Mouse (Mus musculus) heart, adult 11 months (tissue): ENCODE measurements around the gene Pdia5.

Experiments
- DNase-seq: peaks from one replicate; pipeline ENCODE4 v3.0.0; 2022

The Pdia5 gene

DNA sequence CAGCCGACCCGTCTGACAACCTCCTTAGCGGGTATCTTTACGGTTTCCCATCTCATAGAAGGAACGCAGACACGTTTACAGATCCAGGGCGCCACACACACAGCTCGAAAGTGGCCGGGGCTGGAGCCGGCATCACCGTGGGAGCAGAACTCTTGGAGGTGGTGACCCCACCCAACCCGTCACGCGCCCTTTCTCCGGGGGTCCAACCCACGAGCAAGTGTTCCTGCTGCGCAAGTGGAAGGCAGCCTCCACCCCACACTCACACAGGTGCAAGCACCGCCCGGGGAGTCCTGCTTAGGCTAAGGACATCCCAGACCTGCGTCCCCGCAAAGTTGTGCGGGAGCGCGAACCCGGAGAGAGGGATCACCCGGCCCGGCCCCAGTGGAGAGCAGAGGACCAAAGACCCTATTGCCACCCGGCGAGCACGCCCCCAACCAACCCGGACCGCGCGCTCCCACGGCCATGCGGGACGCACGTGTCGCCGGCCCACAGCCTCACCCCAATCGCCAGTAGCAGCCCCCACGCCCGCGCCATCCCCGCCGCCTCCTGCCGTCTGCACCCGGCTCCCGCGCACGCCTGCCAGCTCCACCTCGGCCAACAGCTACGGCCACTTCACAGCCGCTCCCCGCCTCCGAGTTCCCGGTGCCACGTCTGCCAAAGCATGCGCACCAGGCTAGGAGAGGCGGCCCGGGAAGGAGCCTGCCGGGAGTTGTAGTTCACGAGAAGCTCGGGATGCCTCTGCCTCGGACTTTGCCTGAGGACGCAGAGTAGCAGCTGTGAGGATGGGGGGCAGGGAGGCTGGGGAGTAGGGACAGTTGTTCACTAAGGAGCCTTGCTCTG, at the start of gene Pdia5:
Gene Pdia5 (minus strand): TSS at position 643 of the 840 bp plus-strand sequence.
- peak; percentile 99 for DNase-seq

DNA sequence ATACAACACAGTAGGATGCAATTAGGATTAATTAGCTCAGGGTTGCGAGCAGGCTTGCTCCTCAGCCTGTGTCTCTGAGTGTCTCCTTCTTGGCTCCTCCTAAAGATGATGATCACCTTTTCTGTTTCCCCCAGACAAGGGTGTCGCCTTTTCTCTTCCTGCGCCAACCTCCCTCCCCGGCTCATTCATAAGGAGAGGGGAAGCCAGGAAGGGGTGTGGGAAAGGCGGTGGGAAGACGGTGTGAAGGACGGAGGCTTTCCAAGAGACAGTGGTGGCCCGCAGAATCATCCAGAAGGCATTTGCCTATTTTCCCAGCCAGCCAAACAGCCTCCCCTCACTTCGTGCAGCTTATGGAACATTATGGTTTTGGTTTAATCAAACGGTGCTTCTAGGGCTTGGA, 48.4 kb upstream of the Pdia5 start:
- peak; percentile 85 for DNase-seq

GRCm38 (mm10) chr16:35537651-35538050, 47.0 kb upstream of the Pdia5 start:
- no peak for DNase-seq

DNA sequence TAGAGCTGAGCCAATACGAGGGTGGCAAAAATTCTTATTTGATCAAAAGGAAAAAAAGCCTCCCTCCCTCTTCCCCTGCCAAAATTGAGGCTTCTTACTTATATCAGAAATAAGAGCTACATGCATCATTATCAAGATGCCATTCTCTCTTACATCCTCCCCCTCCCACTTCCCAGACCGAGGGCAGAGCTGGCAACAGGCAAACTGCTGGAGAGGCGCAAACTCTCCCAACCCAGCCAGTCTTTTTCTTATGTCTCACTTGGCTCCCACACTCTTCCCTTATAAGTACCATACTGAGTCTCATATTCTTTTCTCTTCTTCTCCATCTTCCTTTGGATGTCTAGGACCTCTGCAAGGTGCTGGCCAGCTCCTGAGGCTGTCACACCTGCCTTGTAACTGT, 44.0 kb upstream of the Pdia5 start:
- no peak for DNase-seq

DNA sequence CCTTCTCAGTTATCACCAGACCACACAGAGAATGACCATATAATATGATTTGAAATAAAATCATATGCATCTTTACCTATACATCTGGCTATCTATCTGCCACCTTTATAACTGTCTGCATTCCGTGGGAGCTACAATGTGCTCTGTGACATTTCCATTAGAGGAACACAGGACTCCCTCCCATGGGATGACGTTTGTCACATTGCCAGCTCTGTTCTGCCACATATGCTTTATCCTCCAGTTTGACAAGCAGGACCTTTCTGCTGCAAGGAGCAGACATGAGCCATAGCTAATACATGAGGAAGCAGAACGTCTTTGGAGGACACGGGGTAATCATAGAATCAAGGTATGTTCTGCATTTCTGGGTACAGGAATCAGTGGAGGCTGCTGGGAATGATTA, 33.5 kb upstream of the Pdia5 start:
- DNase-seq: no peak

GRCm38 (mm10) chr16:35519245-35519644, 28.6 kb upstream of the Pdia5 start:
- no peak for DNase-seq

- DNase-seq: no peak
Measured at GRCm38 (mm10) chr16:35517976-35518951, 27.6 kb upstream of the Pdia5 start.

DNA sequence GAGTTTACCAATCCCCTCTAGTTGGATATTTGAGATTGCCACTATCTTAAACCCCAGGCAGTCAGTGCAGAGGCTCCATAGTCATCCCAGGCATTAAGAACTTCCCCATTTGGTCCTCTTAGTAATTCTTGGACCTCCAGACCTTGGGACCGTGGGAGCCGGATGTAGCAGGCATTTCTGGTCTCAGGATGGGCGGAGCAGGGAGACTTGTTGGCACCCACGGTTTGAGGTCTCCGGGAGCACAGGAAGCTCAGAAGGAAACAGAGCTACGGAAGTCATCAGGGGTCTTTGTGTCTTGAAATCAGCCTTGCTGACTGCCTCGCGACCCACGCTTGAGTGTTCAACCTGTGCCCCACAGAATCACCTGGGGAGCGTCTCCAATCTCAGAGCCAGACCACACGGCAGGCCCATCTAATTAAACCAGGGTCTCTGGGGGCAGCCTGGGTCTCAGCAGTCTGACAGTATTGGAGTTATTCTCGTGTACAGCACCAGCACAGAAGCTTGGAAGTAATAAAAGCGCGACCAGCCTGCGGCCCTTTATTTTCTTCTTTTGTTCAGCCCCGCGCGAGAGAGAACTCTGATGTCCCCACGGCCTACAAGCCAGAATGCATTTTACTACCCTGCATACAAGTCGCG, 25.4 kb upstream of the Pdia5 start:
- DNase-seq: no peak

DNA sequence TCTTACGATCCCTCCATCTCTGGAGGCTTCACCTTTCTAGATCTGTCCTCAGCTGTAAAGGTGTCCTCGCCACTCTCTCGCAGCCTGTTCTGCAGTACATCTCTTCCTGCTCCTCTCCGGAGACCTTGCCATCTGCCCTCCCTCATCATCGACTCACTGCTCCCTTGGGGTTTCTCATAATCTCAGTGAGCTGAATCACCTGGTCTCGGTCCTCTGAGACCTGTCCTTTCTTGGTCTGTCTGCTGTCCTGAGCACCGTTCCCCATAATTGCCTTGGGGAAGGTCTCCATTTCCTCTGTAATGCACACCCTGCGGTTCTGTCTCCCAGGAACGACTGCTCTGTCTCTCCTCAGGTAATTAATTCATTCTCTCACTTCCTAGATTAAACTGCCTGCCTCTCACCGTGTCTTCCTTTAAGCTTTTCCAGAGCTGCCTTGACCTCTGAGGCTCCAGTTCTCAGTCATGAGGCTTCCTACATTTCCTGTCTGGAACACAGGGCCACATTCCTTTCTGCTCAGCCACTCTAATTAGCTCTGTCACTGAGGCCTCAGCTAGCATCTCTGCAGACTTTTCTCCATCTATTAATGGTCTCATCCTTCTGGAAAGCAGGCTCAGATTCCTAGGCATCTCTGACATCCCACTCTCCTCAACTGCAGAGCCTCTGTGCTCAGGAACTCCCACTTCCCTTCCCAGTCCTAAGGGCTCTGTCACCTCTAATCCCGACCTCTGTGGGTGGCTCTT, 18.8 kb upstream of the Pdia5 start:
- peak; percentile 59 for DNase-seq

DNA sequence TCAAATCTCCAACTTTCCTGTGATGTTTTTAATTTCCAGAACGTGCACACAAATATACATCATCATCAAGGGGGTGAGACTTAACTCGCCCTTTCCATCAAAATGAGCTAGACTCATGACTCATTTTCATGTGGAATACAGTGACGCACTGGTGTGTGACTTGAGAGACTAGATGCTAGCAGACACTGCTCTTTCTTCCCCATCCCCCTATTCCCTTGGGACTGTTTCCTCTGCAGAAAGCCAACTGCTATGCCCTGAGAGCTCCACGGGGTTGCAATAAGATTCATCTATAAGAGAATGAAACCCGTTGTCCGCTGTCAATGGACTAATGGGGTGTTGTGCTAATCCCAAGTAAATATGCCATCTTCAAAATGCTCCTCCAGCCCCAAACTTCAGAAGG, 17.9 kb upstream of the Pdia5 start:
- peak; percentile 34 for DNase-seq

DNA sequence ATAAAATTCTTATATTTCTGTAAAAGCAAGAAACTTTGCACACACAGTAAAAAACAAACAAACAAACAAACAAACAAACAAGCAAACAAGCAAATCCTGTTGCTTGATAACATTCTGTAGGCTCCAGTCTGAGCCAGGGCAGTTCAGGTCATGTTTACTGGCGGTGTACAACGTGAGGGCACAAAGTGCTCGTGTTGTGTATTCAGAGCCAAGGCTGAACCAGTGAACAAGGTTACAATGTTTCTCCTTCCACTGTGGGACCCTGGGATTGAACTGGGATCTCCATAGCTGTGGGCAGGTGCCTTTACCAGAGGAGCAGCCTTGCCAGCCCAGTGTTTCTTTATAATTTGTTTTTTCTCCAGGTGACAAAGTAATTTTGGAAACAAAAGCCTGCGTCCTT, 15.1 kb upstream of the Pdia5 start:
- peak; percentile 76 for DNase-seq

GRCm38 (mm10) chr16:35504266-35504665, 13.6 kb upstream of the Pdia5 start:
- DNase-seq: no peak

DNA sequence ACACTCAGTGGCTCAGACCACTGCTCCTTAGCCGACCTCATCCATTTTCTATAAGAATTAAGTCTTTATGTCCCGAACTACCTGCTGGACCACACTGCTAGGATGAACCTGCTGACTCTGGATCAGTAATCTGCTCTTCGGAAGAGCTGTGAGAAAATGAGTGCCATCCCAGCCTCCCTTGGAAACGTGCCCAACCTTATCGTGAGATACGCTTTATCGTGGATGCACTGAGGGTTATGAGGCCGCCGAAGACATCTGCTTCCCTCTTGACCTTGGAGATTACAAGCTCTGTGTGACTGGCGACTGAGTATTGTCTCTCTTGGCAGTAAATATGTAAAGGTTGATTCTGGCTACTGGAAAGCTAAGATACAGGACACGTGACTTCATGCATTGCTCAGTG, 11.8 kb upstream of the Pdia5 start:
- DNase-seq: no peak

DNA sequence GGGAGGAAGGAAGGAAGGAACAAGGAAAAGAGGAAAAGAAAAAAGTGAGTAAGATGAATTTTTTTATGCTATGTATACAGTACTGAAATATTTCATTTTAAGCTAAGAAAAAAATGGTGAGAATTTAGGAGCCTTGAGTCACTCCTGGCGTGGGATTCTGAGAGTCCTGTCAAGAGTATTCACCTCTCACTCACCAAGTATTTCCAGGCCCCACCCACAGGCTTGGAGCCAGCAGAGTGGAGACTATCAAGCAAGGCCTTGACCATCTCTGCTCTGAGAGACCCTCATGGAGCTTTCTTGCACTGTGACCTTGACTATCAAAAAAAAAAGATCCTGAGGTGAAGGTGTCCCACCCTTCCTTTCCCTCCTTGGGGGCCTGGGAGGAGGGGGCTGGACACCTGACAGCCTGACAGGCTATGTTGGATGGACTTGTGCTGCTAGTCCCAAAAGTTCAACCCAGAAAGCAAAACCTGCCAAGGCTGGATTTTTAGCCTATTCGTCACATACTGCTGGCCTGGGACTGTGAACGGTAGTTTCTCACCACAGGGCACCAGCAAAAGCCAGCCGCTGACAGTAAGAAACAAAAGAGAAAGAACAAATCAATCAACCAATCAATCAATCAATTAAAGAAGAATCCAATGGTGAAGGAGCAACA, 10.6 kb upstream of the Pdia5 start:
- no peak for DNase-seq

DNA sequence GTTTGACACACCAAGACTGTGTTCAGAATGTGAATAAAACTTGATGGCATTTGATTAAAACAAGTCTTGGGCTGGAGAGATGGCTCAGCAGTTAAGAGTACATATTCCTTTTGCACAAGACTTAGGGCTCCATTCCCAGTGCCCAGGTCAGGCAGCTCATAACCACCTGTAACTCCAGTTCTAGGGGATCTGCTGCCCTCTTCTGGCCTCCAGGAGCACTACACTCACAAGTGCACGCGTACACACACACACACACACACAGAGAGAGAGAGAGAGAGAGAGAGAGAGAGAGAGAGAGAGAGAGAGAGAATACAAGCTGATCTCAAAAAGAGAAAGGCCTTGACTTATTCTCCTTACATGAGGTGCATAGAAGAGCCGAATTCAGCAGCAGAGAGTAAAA, 9.7 kb upstream of the Pdia5 start:
- DNase-seq: no peak

DNA sequence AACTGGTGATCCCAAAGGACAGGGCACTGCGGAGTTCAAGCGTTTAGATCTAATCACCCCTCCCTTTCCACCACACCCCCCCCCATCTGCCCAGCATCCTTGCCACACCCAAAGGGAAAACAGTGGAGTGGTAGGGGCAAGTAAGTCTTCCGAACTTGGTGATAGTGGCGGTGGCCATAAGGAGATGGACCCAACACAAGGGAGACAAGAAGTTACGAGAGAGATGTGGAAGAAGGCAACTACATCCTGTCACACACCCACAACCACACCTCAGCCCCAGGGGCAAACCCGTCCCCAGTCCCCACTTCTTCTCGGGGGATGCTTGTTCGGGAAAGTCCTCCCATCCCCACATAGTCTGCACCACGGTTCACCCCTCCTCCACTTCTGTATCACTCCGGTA, 880 bp downstream of the Pdia5 start:
- DNase-seq: peak; percentile 92

DNA sequence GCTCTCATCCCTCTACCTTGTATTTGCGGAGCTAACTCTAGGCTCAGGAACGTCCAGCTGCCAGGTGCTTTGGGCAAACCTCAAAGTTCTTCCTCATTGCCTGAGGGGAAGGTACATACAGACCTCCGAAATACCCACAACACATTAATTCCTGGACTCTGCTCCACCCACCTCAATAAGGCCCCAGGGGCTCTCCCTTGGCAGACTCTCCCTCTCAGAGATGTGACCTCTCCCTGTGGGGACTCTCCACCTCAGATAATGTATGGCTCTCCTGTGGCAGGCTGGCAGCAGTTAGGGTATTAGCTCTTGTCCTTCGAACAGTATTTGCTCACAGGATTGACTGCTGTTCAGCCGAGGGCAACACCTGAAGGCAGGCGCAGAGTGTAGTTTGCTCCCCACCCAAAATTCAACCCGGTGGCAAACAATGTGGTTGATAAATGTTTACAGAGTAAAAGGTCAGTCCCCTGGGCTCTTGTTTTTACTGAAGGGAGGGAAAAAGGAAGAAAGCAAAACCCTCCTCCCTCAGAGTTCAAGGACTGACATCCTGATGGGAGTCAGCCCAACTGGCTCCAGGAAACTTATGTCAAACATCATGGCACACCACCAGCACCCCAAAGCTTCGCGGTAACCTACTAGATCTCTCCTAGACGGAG, 1.5 kb downstream of the Pdia5 start:
- DNase-seq: no peak

GRCm38 (mm10) chr16:35487776-35488175, 2.9 kb downstream of the Pdia5 start:
- no peak for DNase-seq

GRCm38 (mm10) chr16:35487056-35487455, 3.6 kb downstream of the Pdia5 start:
- no peak for DNase-seq

- DNase-seq: no peak
Measured at GRCm38 (mm10) chr16:35485711-35486110, 5.0 kb downstream of the Pdia5 start.

DNA sequence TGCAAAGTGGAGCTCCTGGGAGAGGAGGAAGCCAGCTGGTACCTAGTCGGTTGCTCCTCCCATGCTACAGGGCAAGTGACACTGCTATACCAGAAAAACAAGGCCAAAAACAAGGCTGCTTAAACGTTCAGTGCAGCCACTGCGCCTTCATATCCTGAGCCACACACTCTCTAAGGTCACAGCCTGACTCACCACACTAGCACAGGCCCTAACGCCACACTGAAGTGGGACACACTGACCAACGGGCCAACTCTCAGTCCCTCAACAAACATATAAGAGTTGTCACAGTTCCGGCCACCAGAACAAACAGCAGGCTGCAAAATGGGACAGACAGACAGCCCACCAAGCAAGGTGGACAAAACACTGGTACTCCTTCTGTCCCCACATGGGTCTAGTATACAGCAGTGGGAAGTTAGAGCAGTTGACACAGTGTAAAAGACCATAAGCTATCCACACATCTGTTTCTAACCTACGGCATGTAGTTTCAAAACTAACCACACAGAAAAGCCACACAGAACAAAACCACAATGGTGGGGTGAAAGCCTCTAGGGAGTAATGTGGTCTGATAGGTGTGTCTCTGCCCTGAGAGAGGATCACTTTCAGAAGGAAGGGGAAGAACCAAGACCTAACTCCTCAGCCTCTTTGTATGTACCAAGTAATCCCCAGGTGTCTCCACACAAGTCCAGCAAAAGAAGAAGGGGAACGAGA, 6.0 kb downstream of the Pdia5 start:
- no peak for DNase-seq
